Mouse (Mus musculus) splenic B cell, adult 2 months (primary cell): Measurements from ENCODE around the gene Rubcn.
A peak's percentile ranks its signal among the peaks of the same experiment; 100 is the strongest.

Source experiments
- DNase-seq: peaks from one replicate; pipeline ENCODE4 v3.0.0-alpha.2; 2011; ENCODE audit warnings: low read depth, low spot score
- H3K27me3 ChIP-seq: 2 replicates; pipeline ENCODE4 v1.6.1; 2012; ENCODE audit warnings: mild to moderate bottlenecking, low read length, moderate library complexity, mixed read lengths; ENCODE audit not compliant: control insufficient read depth, poor library complexity, insufficient read depth, severe bottlenecking
- H3K36me3 ChIP-seq: 2 replicates; pipeline ENCODE4 v1.6.1; 2012; ENCODE audit warnings: mild to moderate bottlenecking, low read length, moderate library complexity, mixed read lengths; ENCODE audit not compliant: control insufficient read depth, poor library complexity, insufficient read depth, severe bottlenecking

Gene Rubcn

DNA sequence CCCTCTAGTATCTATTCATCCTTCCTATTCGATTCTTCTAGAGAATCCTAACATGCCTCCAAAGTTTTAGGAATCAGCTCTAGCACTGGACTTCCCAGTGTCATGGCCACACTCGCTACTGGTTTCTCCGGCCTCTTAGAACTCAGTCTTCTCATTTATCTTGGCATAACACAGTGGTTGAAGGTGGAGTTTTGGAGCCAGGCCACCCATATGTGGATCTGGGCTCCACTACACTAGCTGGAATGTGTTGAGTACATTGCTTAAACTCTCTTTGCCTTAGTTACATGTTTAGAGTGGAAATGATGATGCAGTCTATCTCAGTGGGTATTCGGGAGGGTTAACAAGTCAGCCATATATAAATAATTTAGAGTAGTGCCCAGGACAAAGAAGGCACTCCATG is 59.5 kb downstream of the Rubcn start:
- no peak for DNase-seq
- no peaks in the 10 kb centered on the region for H3K27me3 ChIP-seq
- H3K36me3 ChIP-seq = 0 out of 2 replicates have a peak, but pooled peaks cover 2% of the 10 kb centered on the region

GRCm38 (mm10) chr16:32815160-32815605 is 62.4 kb downstream of the Rubcn start:
- Histone ChIP-seq H3K27me3 (no peaks in the 10 kb centered on the region), H3K36me3 (no peaks in the 10 kb centered on the region)
- peak; percentile 5 for DNase-seq

- Histone ChIP-seq H3K36me3 (no peaks in the 10 kb centered on the region), H3K27me3 (no peaks in the 10 kb centered on the region)
- DNase-seq = peak; percentile 55
Observed at GRCm38 (mm10) chr16:32814539-32814938, 63.0 kb downstream of the Rubcn start.

DNA sequence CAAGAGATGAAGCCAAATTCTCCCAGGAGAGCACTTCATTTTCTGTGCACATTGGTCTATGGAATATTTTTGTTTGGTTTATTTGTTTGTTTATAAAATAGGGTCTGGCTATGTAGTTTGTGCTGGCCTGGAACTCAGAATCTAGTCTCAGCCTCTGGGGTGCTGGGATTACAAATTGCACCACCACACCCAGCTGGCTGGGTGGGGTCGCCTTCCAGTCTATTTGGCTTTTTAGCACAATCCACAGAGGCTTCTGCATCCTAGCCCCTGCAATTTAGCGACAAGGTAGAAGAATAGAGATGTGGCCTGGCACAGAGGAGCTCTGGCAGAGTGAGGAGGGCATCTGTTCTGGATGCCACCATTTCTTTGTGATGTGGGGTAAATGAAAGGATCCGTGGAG is 63.8 kb downstream of the Rubcn start:
- Histone ChIP-seq H3K36me3 (no peaks in the 10 kb centered on the region), H3K27me3 (no peaks in the 10 kb centered on the region)
- DNase-seq = no peak

DNA sequence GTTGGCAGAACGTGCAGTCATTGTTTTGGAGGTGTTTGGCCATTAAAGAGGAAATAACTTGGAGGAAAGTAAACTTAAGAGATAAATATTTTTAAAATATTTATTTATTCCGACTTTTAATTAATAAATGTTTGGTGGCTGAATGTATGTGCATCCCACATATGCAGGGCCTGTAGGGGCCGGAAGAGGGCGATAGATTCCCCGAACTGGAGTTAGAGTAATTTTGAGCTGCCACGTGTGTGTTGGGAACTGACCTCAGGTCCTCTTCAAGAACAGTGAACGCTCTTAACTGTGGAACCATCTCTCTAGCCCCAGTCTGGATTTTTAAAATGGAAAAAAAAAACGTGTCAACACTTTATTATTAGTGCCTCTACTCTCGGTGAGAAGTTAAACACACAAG is 64.2 kb downstream of the Rubcn start:
- no peaks in the 10 kb centered on the region for H3K27me3 ChIP-seq
- no peaks in the 10 kb centered on the region for H3K36me3 ChIP-seq
- no peak for DNase-seq

- Histone ChIP-seq H3K27me3 (no peaks in the 10 kb centered on the region), H3K36me3 (no peaks in the 10 kb centered on the region)
- DNase-seq = peak; percentile 96
Observed at GRCm38 (mm10) chr16:32812888-32813361, 64.6 kb downstream of the Rubcn start.

- Histone ChIP-seq H3K27me3 (no peaks in the 10 kb centered on the region), H3K36me3 (no peaks in the 10 kb centered on the region)
- DNase-seq = no peak
Observed at GRCm38 (mm10) chr16:32810321-32810720, 67.2 kb downstream of the Rubcn start, which contains the start of gene Smbd1. Gene Smbd1 (minus strand): TSS chr16:32810477.

- no peaks in the 10 kb centered on the region for H3K36me3 ChIP-seq
- no peaks in the 10 kb centered on the region for H3K27me3 ChIP-seq
- no peak for DNase-seq
Observed at GRCm38 (mm10) chr16:32807408-32808185, 70.0 kb downstream of the Rubcn start.

DNA sequence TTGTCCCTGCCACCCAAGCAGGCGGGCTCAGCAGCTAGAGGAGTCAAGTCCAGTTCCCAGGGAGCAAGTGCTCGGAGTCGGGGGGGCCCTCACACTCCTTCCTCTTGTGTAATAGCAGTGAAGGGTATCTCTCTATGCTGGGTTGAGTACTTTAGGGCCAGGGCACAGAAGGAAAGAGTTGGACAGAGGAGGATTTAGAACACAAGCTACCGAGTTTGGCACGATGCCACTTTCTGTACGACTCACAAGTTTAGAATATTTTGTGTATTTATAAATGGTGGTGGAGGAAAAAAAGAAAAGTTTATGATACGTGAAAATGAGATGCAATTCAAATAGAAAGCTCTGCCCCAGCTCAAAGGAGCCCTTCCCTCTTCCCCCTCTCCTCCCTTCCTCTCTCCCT is 72.4 kb downstream of the Rubcn start:
- no peaks in the 10 kb centered on the region for H3K27me3 ChIP-seq
- no peaks in the 10 kb centered on the region for H3K36me3 ChIP-seq
- DNase-seq = no peak

- Histone ChIP-seq H3K36me3 (no peaks in the 10 kb centered on the region), H3K27me3 (no peaks in the 10 kb centered on the region)
- no peak for DNase-seq
Observed at GRCm38 (mm10) chr16:32803901-32804300, 73.7 kb downstream of the Rubcn start.

- no peaks in the 10 kb centered on the region for H3K27me3 ChIP-seq
- H3K36me3 ChIP-seq = no peaks in the 10 kb centered on the region
- DNase-seq = no peak
Observed at GRCm38 (mm10) chr16:32803252-32803853, 74.2 kb downstream of the Rubcn start.

- Histone ChIP-seq H3K27me3 (no peaks in the 10 kb centered on the region), H3K36me3 (no peaks in the 10 kb centered on the region)
- no peak for DNase-seq
Observed at GRCm38 (mm10) chr16:32797426-32797689, 80.2 kb downstream of the Rubcn start, which contains the start of gene Muc20. Gene Muc20 (minus strand): TSS chr16:32797435.

DNA sequence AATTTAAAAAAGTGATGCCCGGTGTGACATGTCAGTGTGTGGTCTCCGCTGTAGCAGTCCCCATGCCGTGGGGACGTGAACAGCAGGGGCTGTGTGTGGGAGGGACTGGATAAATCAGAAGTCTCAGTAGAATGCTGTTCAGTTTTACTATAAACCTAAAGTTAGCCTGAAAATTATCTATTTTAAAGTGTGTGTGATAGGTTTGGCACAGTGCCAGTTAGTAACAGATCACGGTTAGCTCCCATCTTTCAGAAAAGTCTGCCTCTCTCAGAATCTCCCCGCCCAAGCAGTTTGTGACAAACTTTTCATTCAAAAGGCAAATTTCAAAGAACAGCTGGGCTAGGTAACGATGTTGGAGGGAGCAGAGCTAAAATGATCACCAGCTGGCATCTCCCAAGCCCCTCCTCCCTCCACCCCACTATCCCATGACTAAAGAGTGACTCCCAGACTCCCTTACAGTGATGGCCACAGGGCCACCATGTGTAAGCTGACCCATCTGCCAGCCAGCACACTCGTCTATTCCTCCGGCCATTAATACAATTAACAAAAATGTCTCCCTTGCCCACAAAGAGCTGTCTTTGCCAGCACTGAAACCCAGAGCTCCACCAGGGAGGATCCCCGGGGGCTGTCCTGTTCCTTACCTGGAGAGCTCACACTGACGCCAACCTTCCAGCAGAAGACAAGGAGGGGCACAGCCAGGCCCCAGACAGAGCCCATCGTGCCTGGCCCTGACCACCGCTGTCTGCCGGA is 80.7 kb downstream of the Rubcn start:
- H3K27me3 ChIP-seq = no peaks in the 10 kb centered on the region
- DNase-seq = no peak
- H3K36me3 ChIP-seq = no peaks in the 10 kb centered on the region

GRCm38 (mm10) chr16:32795177-32795576 is 82.4 kb downstream of the Rubcn start:
- DNase-seq = no peak
- Histone ChIP-seq H3K27me3 (no peaks in the 10 kb centered on the region), H3K36me3 (no peaks in the 10 kb centered on the region)

DNA sequence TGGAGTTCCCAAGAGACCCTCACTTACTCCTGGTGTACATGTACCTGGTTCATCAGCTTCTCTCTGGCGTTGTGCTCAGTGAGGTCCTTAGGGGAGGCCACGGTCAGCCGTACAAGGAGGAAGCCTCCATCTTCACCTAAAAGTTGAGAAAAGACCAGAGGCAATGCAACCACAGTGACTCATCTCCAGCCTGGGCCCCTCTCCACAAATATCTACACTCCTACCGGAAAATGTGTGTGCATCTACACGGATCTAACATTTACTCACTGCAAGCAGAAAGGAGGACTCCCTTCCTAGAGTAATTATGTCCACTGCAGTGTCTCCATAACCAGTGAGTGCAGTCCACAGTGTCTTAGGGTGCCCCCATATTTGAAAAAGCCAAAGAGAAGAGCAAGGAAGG is 87.5 kb downstream of the Rubcn start:
- Histone ChIP-seq H3K36me3 (no peaks in the 10 kb centered on the region), H3K27me3 (no peaks in the 10 kb centered on the region)
- no peak for DNase-seq
